Mouse (Mus musculus): ENCODE results near the gene Srcin1.

DNA sequence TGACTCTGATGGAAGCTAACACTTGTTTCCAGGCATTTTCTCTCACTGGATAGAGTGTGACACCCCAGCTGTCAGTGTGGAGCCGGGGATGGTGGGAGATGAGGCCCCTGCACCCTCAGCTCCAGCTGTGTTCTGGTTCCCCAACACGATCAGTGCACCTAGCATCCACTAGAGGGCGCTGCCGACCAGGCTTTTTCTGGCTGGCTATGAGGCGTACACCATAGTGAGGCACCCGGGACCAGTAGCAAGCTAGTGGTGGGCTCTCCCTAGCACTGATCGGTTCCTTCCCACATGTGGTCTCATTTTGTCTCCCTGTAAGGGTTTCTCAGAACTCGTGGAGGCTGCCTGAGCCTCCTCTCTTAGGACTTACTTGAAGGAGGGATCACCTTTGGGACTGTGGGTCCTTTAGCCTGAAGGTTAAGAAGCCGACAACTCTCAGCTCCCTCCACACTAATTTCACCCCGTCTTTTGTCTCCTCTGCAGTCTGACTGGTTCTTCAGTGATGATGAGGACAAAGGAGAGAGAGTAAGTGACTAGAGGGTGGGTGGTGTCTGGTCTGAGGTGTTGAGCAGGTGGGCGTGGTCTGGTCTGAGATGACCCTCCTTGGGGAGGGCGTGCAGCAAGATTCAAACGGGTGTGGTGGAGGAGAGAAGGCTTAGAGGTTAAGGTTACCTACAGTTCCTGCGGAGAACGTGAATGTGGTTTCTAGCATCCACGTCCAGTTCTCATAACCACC, 86.2 kb downstream of the Srcin1 start:
- no peak for TF ChIP-seq GATA1 (IDR thresholded peaks at IDR 0.05; ENCODE audit: borderline replicate concordance, low read length)
- TF ChIP-seq FLI1 (IDR thresholded peaks at IDR 0.05; ENCODE audit: low read length) = no peak
